Mouse (Mus musculus): ENCODE measurements around the gene Rhag. TPM values are rescaled to one million over a fixed set of nuclear protein-coding genes. Genes with fewer than 3 reads are reported as not detected.

Rhag gene
- total RNA-seq (2023) = not detected

GRCm38 (mm10) chr17:40810934-40811333 lies at the start of gene Rhag:
Gene Rhag, plus strand, starts transcription at chr17:40811126.

GRCm38 (mm10) chr17:40806953-40807572 lies 3.9 kb upstream of the Rhag start, which contains the start of gene Crisp2:
Gene Crisp2, minus strand, starts transcription at chr17:40807003.

GRCm38 (mm10) chr17:40879924-40880691 lies 69.2 kb downstream of the Rhag start, which contains the start of gene 9130008F23Rik:
Gene 9130008F23Rik, minus strand, starts transcription at chr17:40880559.

Other genes with a start within 250 kb of the Rhag start
- not detected for gene Esp6, start 249.6 kb upstream of the Rhag start, total RNA-seq (2023)
- gene Esp4, start 212.5 kb upstream of the Rhag start, total RNA-seq (2023) = not detected
- not detected for gene Esp3, start 179.1 kb upstream of the Rhag start, total RNA-seq (2023)
- gene Esp1, start 84.0 kb upstream of the Rhag start, total RNA-seq (2023) = not detected
- not detected for gene Crisp2, start 4.1 kb upstream of the Rhag start, total RNA-seq (2023)
- not detected for gene 9130008F23Rik, start 69.4 kb downstream of the Rhag start, total RNA-seq (2023)
- under 1 TPM in 1 of 2 experiments, not detected in 1; 0.80 TPM for gene Glyatl3, start 103.2 kb downstream of the Rhag start, total RNA-seq (2023)
- gene Mut, start 123.6 kb downstream of the Rhag start, total RNA-seq (2023) = 10 to 100 TPM in 1 of 2 experiments, 1 to 10 TPM in 1; 9.7 to 12.4 TPM
- 10 to 100 TPM; 40.2 to 41.8 TPM for gene Cenpq, start 123.9 kb downstream of the Rhag start, total RNA-seq (2023)

Data from T-cell, adult 66 days (primary cell).